Mouse (Mus musculus) limb, embryonic 14.5 days (tissue): ENCODE results near the gene Xpo1. TPM values are rescaled to one million over a fixed set of nuclear protein-coding genes. Genes with fewer than 3 reads are reported as not detected.
"Not testable (repeated sequence)": the region's sequence is repeated elsewhere in the genome, so short reads cannot be mapped to it uniquely, and the experiment has no call there.

Experiments used
- ATAC-seq: fragments of 200-750 bp; cut with Nextera tagmentation; 2 replicates; pipeline ENCODE4 v1.8.0; 2017; ENCODE audit warnings: low read depth, moderate number of reproducible peaks, moderate TSS enrichment; ENCODE audit not compliant: low FRiP score
- DNase-seq: peaks from one replicate; pipeline ENCODE4 v3.0.0-alpha.2; 2015; ENCODE audit warnings: low spot score
- H3K27ac ChIP-seq: fragments of 300-500 bp; sonication (generic); replicated peaks from 2 replicates; pipeline ENCODE4 v1.5.1; 2014; ENCODE audit warnings: low read depth, mild to moderate bottlenecking, low read length, moderate library complexity, mixed read lengths
- H3K27me3 ChIP-seq: fragments of 300-500 bp; sonication (generic); 2 replicates; pipeline ENCODE4 v1.6.1; 2014; ENCODE audit warnings: low read length, mixed read lengths; ENCODE audit not compliant: control insufficient read depth, insufficient read depth
- H3K36me3 ChIP-seq: fragments of 300-500 bp; sonication (generic); 2 replicates; pipeline ENCODE4 v1.6.1; 2014; ENCODE audit warnings: mild to moderate bottlenecking, low read length, moderate library complexity, mixed read lengths; ENCODE audit not compliant: control insufficient read depth, insufficient read depth
- H3K4me1 ChIP-seq: fragments of 300-500 bp; sonication (generic); 2 replicates; pipeline ENCODE4 v1.6.1; 2014; ENCODE audit warnings: antibody characterized with exemption, low read length, mixed read lengths; ENCODE audit not compliant: control insufficient read depth, insufficient read depth
- H3K4me2 ChIP-seq: fragments of 300-500 bp; sonication (generic); replicated peaks from 2 replicates; pipeline ENCODE4 v1.6.1; 2014; ENCODE audit warnings: low read depth, mild to moderate bottlenecking, low read length, moderate library complexity; ENCODE audit not compliant: severe bottlenecking
- H3K4me3 ChIP-seq: fragments of 300-500 bp; sonication (generic); replicated peaks from 2 replicates; pipeline ENCODE4 v1.5.1; 2014; ENCODE audit warnings: low read length
- H3K9ac ChIP-seq: fragments of 300-500 bp; sonication (generic); 2 replicates; pipeline ENCODE4 v1.6.1; 2014; ENCODE audit warnings: mild to moderate bottlenecking, low read depth, low read length, moderate library complexity; ENCODE audit not compliant: severe bottlenecking
- H3K9me3 ChIP-seq: fragments of 300-500 bp; sonication (generic); 2 replicates; pipeline ENCODE4 v1.6.1; 2016; ENCODE audit warnings: low read length; ENCODE audit not compliant: control insufficient read depth
- POLR2A ChIP-seq: fragments of 200-500 bp; IDR thresholded peaks from 2 replicates; pipeline ENCODE4 v1.8.0; 2012; ENCODE audit warnings: inconsistent platforms, mild to moderate bottlenecking, moderate library complexity, borderline replicate concordance; ENCODE audit not compliant: insufficient read depth, insufficient read length; ENCODE audit errors: extremely low read depth
- WGBS: fragments of 180-500 bp; shearing (Covaris S2); extraction: QIAGEN DNeasy Blood & Tissue Kit; methylation state at CpG from one replicate; pipeline ENCODE4 v1.1.7; 2014; 5-methylcytosine and 5-hydroxymethylcytosine counted together
- polyA plus RNA-seq, 2 experiments: library from polyadenylated mRNA; depleted of rRNA in 1 of 2; stranded (reverse) in 1 of 2; unstranded in 1 of 2; fragments of >200 nt; fragmentation: Nextera tagmentation in 1 of 2; extraction: Ambion mirVana in 1 of 2; gene quantifications; 2 replicates each; pipeline versions ENCODE4 v1.2.1 to v1.2.3; 2012 to 2014

The Xpo1 gene
- polyA plus RNA-seq, 2 experiments, result 105 to 113 TPM

DNA sequence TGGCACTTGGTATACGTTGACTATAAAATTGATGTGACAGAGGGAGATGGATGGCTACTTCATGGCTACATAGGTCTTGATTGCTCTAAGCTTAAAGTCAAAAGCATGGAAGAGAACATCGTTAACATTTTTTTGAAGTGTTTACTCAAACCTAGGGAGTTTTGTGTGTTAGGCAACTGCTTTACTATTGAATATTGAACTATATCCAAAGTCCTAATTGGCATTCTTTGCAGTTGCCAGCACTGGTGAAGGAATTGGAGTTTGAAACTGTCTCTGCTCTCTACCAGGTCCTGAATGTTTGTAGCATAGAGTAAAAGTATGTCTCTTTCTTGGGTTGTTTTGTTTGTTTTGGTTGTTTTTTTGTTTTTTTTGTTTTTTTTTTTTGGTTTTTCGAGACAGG lies 19.9 kb downstream of the Xpo1 start:
- WGBS, result 85% methylated on average over 3 of the region's 3 CpGs
- no peak for TF ChIP-seq POLR2A

DNA sequence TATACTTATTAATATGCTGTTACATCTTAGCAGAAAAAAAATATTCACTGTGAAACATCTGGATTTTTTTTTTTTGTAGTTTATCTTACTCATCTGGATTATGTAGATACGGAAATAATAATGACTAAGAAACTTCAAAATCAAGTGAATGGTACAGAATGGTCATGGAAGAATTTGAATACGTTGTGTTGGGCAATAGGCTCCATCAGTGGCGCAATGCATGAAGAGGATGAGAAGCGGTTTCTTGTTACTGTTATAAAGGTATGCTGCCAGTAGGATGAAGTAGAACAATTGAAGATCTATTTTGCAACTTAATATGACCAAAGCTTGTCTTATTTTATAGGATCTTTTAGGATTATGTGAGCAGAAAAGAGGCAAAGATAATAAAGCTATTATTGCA lies 28.6 kb downstream of the Xpo1 start:
- H3K4me1 ChIP-seq, result no peaks in the 10 kb centered on the region
- no peak for TF ChIP-seq POLR2A
- no peak for DNase-seq
- H3K27ac ChIP-seq, result no peak overlapping the region
- H3K9ac ChIP-seq, result no peak overlapping the region
- 96% methylated on average over 4 of the region's 4 CpGs for WGBS
- H3K27me3 ChIP-seq, result no peaks in the 10 kb centered on the region
- H3K36me3 ChIP-seq, result peaks cover 92% of the 10 kb centered on the region
- no peak overlapping the region for H3K4me2 ChIP-seq
- H3K4me3 ChIP-seq, result no peak overlapping the region
- H3K9me3 ChIP-seq, result no peaks in the 10 kb centered on the region
- ATAC-seq, result no peak

More for the DNA sequence above, 19.9 kb downstream of the Xpo1 start:
- Histone ChIP-seq H3K27ac (no peak overlapping the region), H3K9me3 (no peaks in the 10 kb centered on the region), H3K27me3 (no peaks in the 10 kb centered on the region), H3K9ac (no peak overlapping the region), H3K4me2 (no peak overlapping the region), H3K4me1 (no peaks in the 10 kb centered on the region), H3K4me3 (no peak overlapping the region), H3K36me3 (peaks cover 90% of the 10 kb centered on the region)
- no peak for ATAC-seq
- no peak for DNase-seq

DNA sequence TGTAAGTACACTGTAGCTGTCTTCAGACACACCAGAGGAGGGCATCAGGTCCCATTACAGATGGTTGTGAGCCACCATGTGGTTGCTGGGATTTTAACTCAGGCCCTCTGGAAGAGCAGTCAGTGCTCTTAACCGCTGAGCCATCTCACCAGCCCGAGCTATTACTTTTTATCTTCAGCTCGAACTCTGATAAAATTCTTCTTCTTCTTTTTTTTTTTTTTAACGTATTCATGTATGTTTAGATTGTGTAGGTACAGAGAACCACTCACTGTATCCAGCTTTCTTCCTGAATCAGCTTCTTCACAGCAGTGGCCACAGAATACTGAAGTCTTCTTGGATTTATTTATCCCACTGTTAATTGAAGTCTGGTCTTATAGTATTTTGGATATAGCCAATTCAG lies 33.0 kb downstream of the Xpo1 start:
- ATAC-seq, H3K27ac ChIP-seq, H3K9me3 ChIP-seq, H3K27me3 ChIP-seq, DNase-seq, H3K4me2 ChIP-seq, H3K9ac ChIP-seq, H3K4me3 ChIP-seq, H3K4me1 ChIP-seq: not testable (repeated sequence)
- WGBS, result 91% methylated on average over 4 of the region's 4 CpGs
- H3K36me3 ChIP-seq, result peaks cover 91% of the 10 kb centered on the region

DNA sequence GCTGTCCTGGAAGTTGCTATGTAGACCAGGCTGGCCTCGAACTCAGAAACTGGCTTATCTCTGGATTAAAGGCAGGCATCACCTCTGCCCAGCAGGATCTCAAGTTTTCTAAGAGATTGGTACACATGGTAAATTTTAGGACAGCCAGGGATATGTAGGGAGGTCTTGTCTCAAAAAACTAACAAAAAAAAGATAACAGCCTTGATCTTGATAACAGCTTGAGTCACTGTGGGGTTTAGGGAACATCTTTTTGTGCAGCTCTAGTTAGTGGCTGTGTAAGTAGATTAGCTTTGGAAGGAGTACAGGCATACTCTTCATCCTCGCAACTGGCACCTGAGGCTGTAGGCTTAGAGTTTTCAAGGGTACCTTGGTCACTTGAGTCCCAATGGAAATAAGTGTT lies 41.5 kb downstream of the Xpo1 start:
- TF ChIP-seq POLR2A, result no peak
- Histone ChIP-seq H3K36me3 (peaks cover 55% of the 10 kb centered on the region), H3K27me3 (no peaks in the 10 kb centered on the region), H3K4me3 (no peak overlapping the region), H3K9me3 (no peaks in the 10 kb centered on the region), H3K27ac (no peak overlapping the region), H3K4me1 (no peaks in the 10 kb centered on the region), H3K9ac (no peak overlapping the region), H3K4me2 (no peak overlapping the region)
- ATAC-seq (no peak), DNase-seq (no peak)
- 100% methylated on average over 2 of the region's 2 CpGs for WGBS

DNA sequence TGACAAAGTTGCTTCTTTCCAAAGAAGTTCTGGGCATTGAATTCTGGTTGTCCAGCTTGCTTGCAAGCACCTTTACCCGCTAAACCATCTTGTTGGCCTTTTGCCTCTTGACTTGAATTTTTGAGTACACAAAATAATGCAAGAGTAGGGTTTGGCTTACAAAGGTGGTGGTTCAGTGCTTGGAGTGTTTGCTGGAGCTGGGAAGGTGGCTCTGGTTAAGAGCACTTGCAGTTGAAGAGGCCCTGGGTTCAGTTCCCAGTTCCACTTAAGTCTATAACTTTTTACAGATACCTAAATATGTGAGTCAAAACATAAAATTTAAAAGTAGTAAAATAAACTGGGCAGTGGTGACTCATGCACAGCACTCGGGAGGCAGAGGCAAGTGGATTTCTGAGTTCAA lies 42.5 kb downstream of the Xpo1 start:
- WGBS, result 94% methylated on average over 2 of the region's 2 CpGs
- H3K9ac ChIP-seq, result no peak overlapping the region
- no peaks in the 10 kb centered on the region for H3K4me1 ChIP-seq
- peaks cover 46% of the 10 kb centered on the region for H3K36me3 ChIP-seq
- ATAC-seq, result no peak
- no peaks in the 10 kb centered on the region for H3K9me3 ChIP-seq
- no peak for TF ChIP-seq POLR2A
- no peak overlapping the region for H3K4me3 ChIP-seq
- no peak overlapping the region for H3K27ac ChIP-seq
- H3K27me3 ChIP-seq, result no peaks in the 10 kb centered on the region
- DNase-seq, result no peak
- no peak overlapping the region for H3K4me2 ChIP-seq

DNA sequence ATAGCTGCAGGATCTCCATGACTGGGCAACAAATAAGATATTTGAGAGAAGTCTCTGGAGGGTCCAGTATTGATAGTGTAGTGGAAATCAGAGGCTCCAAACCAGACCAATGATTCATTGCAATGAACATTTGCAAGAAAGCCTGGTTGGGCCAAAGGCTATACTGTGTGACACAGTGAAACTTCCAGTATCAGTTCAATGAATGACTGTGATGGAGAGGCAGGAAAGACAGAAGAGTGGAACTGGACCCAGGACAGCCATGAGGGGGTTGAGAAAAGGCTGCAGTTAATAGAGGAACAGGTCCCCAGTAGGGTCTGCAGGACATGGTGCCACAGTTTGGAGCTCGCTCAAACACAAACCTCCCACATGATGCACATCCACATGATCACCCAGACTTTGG lies 44.1 kb downstream of the Xpo1 start:
- Histone ChIP-seq H3K27ac (no peak overlapping the region), H3K4me3 (no peak overlapping the region), H3K4me2 (no peak overlapping the region), H3K36me3 (peaks cover 30% of the 10 kb centered on the region), H3K27me3 (no peaks in the 10 kb centered on the region), H3K4me1 (no peaks in the 10 kb centered on the region), H3K9ac (no peak overlapping the region), H3K9me3 (no peaks in the 10 kb centered on the region)
- 78% methylated on average over 1 of the region's 1 CpGs for WGBS
- no peak for DNase-seq
- TF ChIP-seq POLR2A, result no peak
- ATAC-seq, result peak; percentile 27; the same call in 1 of the 2 replicates
